Mouse (Mus musculus) limb, embryonic 11.5 days (tissue): ENCODE measurements around the gene Sprr2a2. TPM values are rescaled to one million over a fixed set of nuclear protein-coding genes. Genes with fewer than 3 reads are reported as not detected.
"Not testable (repeated sequence)": the region's sequence is repeated elsewhere in the genome, so short reads cannot be mapped to it uniquely, and the experiment has no call there.

ENCODE experiments used
- ATAC-seq: fragments of 200-750 bp; cut with Nextera tagmentation; 2 replicates; pipeline ENCODE4 v1.8.0; 2017; ENCODE audit warnings: low read depth; ENCODE audit not compliant: insufficient number of reproducible peaks, low FRiP score, low TSS enrichment
- DNase-seq: peaks from one replicate; pipeline ENCODE4 v3.0.0-alpha.2; 2015; ENCODE audit warnings: low spot score
- H3K27ac ChIP-seq: fragments of 300-500 bp; sonication (generic); replicated peaks from 2 replicates; pipeline ENCODE4 v1.5.1; 2014; ENCODE audit warnings: low read depth, mild to moderate bottlenecking, low read length
- H3K27me3 ChIP-seq: fragments of 300-500 bp; sonication (generic); 2 replicates; pipeline ENCODE4 v1.6.1; 2014; ENCODE audit warnings: mild to moderate bottlenecking, low read length, mixed read lengths; ENCODE audit not compliant: control insufficient read depth, insufficient read depth
- H3K36me3 ChIP-seq: fragments of 300-500 bp; sonication (generic); 2 replicates; pipeline ENCODE4 v1.6.1; 2014; ENCODE audit warnings: mild to moderate bottlenecking, low read length, moderate library complexity, mixed read lengths; ENCODE audit not compliant: control insufficient read depth, insufficient read depth
- H3K4me1 ChIP-seq: fragments of 300-500 bp; sonication (generic); 2 replicates; pipeline ENCODE4 v1.6.1; 2014; ENCODE audit warnings: low read length, mixed read lengths; ENCODE audit not compliant: control insufficient read depth, insufficient read depth
- H3K4me2 ChIP-seq: fragments of 300-500 bp; sonication (generic); 2 replicates; pipeline ENCODE4 v1.6.1; 2014; ENCODE audit warnings: low read depth, mild to moderate bottlenecking, moderate library complexity; ENCODE audit not compliant: severe bottlenecking
- H3K4me3 ChIP-seq: fragments of 300-500 bp; sonication (generic); 2 replicates; pipeline ENCODE4 v1.5.1; 2014; ENCODE audit warnings: low read depth, low read length
- H3K9ac ChIP-seq: fragments of 300-500 bp; sonication (generic); 2 replicates; pipeline ENCODE4 v1.6.1; 2014; ENCODE audit warnings: mild to moderate bottlenecking, low read length
- H3K9me3 ChIP-seq: fragments of 300-500 bp; sonication (generic); 2 replicates; pipeline ENCODE4 v1.6.1; 2016; ENCODE audit warnings: low read length; ENCODE audit not compliant: control insufficient read depth
- WGBS: fragments of 180-500 bp; shearing (Covaris S2); extraction: QIAGEN DNeasy Blood & Tissue Kit; methylation state at CpG from one replicate; pipeline ENCODE4 v1.1.7; 2014; 5-methylcytosine and 5-hydroxymethylcytosine counted together
- polyA plus RNA-seq: library from polyadenylated mRNA; unstranded; fragments of >200 nt; fragmentation: Nextera tagmentation; extraction: Ambion mirVana; gene quantifications from 2 replicates; pipeline ENCODE4 v1.2.1, GENCODE M21; 2014

Gene Sprr2a2
- polyA plus RNA-seq, 1 experiment from 2014 or later: not detected

DNA sequence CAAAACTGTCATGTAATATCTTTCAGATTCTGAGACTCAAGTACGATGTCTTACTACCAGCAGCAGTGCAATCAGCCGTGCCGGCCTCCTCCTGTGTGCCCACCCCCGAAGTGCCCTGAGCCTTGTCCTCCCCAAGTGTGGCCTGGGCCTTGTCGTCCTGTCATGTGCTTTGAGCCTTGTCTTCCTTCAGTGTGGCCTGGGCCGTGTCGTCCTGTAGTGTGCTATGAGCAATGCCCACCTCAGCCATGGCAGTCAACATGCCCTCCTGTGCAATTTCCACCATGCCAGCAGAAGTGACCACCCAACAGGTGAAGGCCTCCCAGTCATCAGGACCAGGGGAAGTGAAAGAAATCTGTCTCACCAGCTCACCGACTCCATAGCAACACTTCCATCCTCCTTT lies 38.1 kb downstream of the Sprr2a2 start:
- not testable (repeated sequence) for H3K4me3 ChIP-seq, H3K27ac ChIP-seq, H3K9ac ChIP-seq, H3K9me3 ChIP-seq, H3K4me1 ChIP-seq, H3K36me3 ChIP-seq, H3K27me3 ChIP-seq, DNase-seq, H3K4me2 ChIP-seq
- ATAC-seq: 0 out of 2 replicates have a peak, but pooled peaks have one; percentile 23
- WGBS: no CpG with 5 or more reads among the region's 8 CpGs

DNA sequence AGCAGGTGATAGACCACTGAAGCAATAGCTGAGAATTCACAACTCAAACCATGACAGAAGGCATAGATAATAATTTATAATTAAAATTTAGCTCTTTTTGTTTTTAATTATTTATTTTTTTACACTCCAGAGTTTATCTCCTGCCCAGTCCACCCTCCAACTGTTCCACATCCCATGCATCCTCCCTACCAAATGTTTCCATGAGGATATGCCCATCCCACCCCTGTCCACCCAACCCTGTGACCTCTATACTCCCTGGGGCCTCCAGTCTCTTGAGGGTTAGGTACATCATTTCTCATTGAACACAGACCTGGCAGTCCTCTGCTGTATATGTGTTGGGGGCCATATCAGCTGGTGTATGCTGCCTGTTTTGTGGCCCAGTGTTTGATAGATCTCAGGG lies 42.8 kb downstream of the Sprr2a2 start:
- not testable (repeated sequence) for DNase-seq, H3K27me3 ChIP-seq, H3K4me1 ChIP-seq, H3K4me3 ChIP-seq, H3K36me3 ChIP-seq, H3K27ac ChIP-seq, H3K9ac ChIP-seq, H3K9me3 ChIP-seq, H3K4me2 ChIP-seq
- peak; percentile 58; the same call in 1 of the 2 replicates for ATAC-seq

DNA sequence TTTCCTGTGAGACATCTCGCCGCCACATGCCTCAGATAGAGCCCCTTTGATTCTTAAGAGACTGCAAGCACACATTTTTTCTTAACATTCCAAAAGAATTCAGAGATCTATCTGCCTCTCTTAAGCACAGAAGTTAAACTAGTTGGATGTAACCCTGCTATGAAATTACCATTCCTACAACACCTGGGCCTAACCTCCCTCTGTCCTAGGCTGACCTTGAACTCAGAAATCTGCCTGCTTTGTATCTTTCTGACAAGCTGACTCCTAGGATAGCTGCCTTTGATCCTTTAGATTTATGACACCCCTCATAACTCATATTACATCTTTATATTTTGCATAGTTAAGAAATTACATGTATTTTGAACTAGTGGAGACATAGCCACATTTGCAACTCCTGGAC lies 47.7 kb downstream of the Sprr2a2 start:
- DNase-seq, H3K4me3 ChIP-seq, H3K4me2 ChIP-seq, H3K27me3 ChIP-seq, H3K9ac ChIP-seq, H3K27ac ChIP-seq, H3K9me3 ChIP-seq, H3K4me1 ChIP-seq, H3K36me3 ChIP-seq: not testable (repeated sequence)
- ATAC-seq: peak; percentile 17; the same call in 1 of the 2 replicates
- no CpG with 5 or more reads among the region's 2 CpGs for WGBS

DNA sequence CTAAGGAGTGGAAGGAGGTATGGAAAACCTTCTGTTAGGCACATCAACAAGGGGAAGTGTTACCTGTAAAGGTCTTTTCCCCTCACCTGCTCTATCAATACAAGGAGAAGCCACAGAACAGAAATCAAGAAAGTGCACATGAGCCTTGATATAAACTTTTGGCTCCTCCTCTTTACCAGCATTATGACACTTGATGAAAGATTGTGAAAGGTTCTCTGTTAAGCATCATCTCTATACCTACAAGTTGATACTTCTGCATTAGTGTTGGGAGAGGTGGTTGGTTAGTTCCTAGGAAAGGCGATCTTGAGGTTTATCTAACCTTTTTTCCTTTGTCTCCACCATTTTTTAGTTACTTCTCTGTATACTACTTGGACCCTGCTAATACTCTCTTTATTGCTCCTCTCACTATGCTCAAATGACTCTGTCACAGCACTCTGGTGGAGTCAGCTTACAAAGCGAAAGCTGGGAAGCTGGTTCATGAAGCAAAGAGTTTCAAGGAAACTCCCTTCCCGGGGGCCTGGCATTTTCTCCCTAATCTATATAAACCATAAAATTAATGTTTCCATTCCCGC lies 55.8 kb downstream of the Sprr2a2 start:
- not testable (repeated sequence) for H3K36me3 ChIP-seq, H3K4me2 ChIP-seq, H3K27ac ChIP-seq, DNase-seq, H3K4me3 ChIP-seq, H3K27me3 ChIP-seq, H3K4me1 ChIP-seq, H3K9ac ChIP-seq, H3K9me3 ChIP-seq
- peak; percentile 22; the same call in 1 of the 2 replicates for ATAC-seq
- no CpG with 5 or more reads among the region's 4 CpGs for WGBS

DNA sequence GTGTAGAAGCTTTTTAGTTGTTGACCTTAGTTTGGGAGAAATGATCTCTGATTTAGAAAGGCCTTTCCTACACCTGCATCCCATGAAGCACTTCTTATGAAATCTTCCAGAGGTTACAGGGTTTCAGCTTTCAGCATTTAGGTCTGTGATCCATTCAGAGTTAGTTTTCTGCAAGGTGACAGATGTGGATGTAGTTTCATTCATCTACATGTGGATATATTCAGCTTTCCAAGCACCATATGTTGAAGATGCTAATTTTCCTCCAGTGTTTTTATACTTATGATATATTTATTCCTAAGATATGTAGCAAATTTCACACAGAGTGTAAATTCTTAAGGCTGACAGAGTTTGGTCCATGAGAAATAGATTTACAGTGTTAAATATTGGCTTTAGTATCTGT lies 57.8 kb downstream of the Sprr2a2 start:
- H3K9me3 ChIP-seq, DNase-seq, ATAC-seq, H3K36me3 ChIP-seq, H3K27ac ChIP-seq, H3K9ac ChIP-seq, H3K4me3 ChIP-seq, H3K4me2 ChIP-seq, H3K27me3 ChIP-seq, H3K4me1 ChIP-seq: not testable (repeated sequence)

DNA sequence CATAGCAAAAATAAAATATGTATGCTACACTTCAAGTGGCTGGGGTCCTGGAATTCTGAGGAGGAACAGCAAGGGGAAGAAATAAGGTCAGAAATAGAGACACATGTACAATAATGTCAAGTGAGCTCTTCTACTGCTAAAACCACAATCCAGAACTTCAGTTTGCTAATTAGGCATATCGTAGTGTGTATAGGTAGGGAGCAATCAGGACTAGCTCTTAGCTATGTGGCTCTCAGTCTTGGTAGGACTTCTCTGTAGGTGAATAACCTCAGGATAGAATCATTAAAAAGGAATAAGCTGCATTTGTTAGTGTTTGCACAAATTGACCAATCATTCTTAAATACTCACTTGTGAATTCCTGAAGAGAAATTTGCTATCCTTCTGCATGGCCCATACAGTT lies 58.3 kb downstream of the Sprr2a2 start:
- ATAC-seq, H3K9me3 ChIP-seq, H3K36me3 ChIP-seq, H3K27ac ChIP-seq, H3K9ac ChIP-seq, H3K4me1 ChIP-seq, H3K4me2 ChIP-seq, H3K27me3 ChIP-seq, H3K4me3 ChIP-seq, DNase-seq: not testable (repeated sequence)
- no CpG with 5 or more reads among the region's 1 CpGs for WGBS

DNA sequence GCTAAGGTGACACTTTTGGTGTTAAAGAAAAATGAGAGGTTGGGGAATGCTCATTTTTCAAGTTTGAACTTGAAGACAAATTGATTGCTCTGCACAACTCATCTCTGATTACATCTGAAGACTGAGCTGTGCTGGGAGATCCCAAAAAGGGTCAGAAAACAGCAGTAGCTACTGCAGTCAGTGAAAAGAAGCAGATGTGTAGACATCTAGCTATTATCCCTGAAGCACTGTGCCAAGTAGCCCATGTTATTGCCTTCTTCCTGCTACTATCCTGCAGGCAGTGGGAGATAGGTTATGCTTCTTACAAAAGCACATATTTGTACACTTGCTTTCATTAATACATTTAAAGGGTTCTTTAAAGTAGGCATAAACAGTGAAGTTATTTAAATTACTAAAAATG lies 63.9 kb downstream of the Sprr2a2 start:
- H3K4me3 ChIP-seq, H3K27ac ChIP-seq, H3K36me3 ChIP-seq, H3K4me2 ChIP-seq, H3K9me3 ChIP-seq, H3K9ac ChIP-seq, DNase-seq, H3K4me1 ChIP-seq, H3K27me3 ChIP-seq: not testable (repeated sequence)
- ATAC-seq: 0 out of 2 replicates have a peak, but pooled peaks have one; percentile 15

DNA sequence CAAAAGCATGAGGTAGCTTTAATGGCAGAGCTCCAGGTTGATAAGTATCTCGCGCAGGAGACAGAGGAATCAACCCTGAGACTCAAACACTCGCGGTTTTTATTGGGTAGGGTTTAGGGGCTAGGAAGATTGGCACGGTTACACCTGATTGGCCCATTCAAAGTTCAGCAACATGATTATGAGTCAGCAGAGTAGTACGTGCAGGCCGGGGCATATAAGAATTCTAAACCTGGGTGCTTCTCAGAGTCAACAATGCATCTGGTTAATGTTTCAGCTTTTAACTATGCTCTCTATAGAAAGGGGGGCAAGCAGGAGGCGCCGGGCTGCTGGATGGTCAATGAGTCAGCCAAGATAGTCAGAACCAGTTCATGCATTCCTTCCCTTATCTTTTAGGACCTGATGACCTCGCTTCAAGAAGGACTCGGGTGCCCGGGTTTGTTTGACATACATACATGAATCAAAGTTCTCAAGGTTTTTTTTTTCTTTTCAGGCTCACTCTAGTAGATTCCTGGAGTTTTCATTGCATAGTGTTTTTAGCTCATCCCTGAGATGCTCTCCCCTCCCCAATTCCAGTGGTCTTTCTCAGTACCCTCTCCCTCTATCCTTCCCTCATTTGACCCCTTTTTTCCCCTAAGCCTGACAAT lies 65.4 kb downstream of the Sprr2a2 start:
- H3K4me2 ChIP-seq, ATAC-seq, DNase-seq, H3K27me3 ChIP-seq, H3K9ac ChIP-seq, H3K27ac ChIP-seq, H3K36me3 ChIP-seq, H3K4me3 ChIP-seq, H3K4me1 ChIP-seq, H3K9me3 ChIP-seq: not testable (repeated sequence)
- 86% methylated on average over 5 of the region's 12 CpGs for WGBS

DNA sequence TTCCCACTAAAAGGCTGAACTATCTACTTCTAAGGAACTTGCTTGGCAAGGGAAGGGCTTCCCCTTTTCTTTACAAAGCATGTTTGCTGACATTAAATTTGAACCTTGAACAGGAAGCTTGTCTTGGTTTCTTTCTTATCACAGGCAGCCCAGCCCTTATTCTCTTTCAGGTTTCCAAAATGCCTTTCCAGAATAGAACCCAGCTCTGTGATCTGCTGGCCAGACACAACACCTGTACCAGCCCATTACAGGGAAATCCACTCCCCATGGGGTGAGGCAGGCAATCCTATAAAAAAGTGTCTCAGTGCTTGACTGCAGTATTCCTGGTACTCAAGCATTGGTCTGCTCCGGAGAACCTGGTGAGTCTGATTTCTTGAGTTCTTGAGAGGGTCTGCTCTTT lies 69.4 kb downstream of the Sprr2a2 start, which contains the start of gene Sprr2a3:
Gene Sprr2a3, plus strand, starts transcription at position 317 of the 400 bp plus-strand sequence.
- H3K36me3 ChIP-seq, DNase-seq, H3K27ac ChIP-seq, ATAC-seq, H3K4me1 ChIP-seq, H3K4me2 ChIP-seq, H3K27me3 ChIP-seq, H3K9ac ChIP-seq, H3K4me3 ChIP-seq, H3K9me3 ChIP-seq: not testable (repeated sequence)
- WGBS: 83% methylated on average over 1 of the region's 1 CpGs
